In genomic region chr19:6030520-6031280, GRCm38 (mm10) we compare ENCODE assay signal across 1 mouse cellular context.
TF ChIP-seq lines count a peak whose summit lies in the region.

No protein-coding gene starts in this region.

TF ChIP-seq in MEL, 35 proteins besides CTCF, POLR2A, EP300 and RAD21:
- TF ChIP-seq JUND (IDR thresholded peaks at IDR 0.05; ENCODE audit: low read depth, low read length): no peak
- no peak for TF ChIP-seq POLR2AphosphoS5 (IDR thresholded peaks at IDR 0.05; ENCODE audit: borderline replicate concordance, low read depth, low read length)
- TF ChIP-seq POLR2AphosphoS2 (IDR thresholded peaks at IDR 0.05; ENCODE audit: low read length): no peak
- no peak for TF ChIP-seq MXI1 (IDR thresholded peaks at IDR 0.05; ENCODE audit: low read depth, low read length)
- TF ChIP-seq MEF2A (IDR thresholded peaks at IDR 0.05; ENCODE audit: extremely low read depth, insufficient replicate concordance, low read depth, low read length, poor library complexity, severe bottlenecking): no peak
- TF ChIP-seq MAZ (IDR thresholded peaks at IDR 0.05; ENCODE audit: low read depth, low read length): no peak
- TF ChIP-seq NRF1 (IDR thresholded peaks at IDR 0.05; ENCODE audit: insufficient read depth, low read depth, low read length, poor library complexity, severe bottlenecking): no peak
- no peak for TF ChIP-seq E2F4 (IDR thresholded peaks at IDR 0.05; ENCODE audit: borderline replicate concordance, low read depth, low read length)
- TF ChIP-seq ZNF384 (IDR thresholded peaks at IDR 0.05; ENCODE audit: low read depth, low read length): 0 out of 2 replicates have a peak, but pooled peaks have one; percentile 9
- no peak for TF ChIP-seq USF1 (IDR thresholded peaks at IDR 0.05; ENCODE audit: low read depth, low read length)
- TF ChIP-seq CHD1 (IDR thresholded peaks at IDR 0.05; ENCODE audit: low read depth, low read length): no peak
- no peak for TF ChIP-seq MAX (IDR thresholded peaks at IDR 0.05; ENCODE audit: low read length)
- peak; percentile 86 for TF ChIP-seq RCOR1 (IDR thresholded peaks at IDR 0.05; ENCODE audit: low read depth, low read length)
- no peak for TF ChIP-seq SMC3 (IDR thresholded peaks at IDR 0.05; ENCODE audit: low read depth, low read length)
- no peak for TF ChIP-seq MYB (IDR thresholded peaks at IDR 0.05; ENCODE audit: low read depth, low read length)
- no peak for TF ChIP-seq TAL1 (IDR thresholded peaks at IDR 0.05; ENCODE audit: low read length)
- TF ChIP-seq CHD2 (IDR thresholded peaks at IDR 0.05; ENCODE audit: low read length): no peak
- peak; percentile 25; the same call in 1 of the 2 replicates for TF ChIP-seq TCF12 (IDR thresholded peaks at IDR 0.05; ENCODE audit: low read depth, low read length)
